Comparison of ENCODE assay signal across 16 mouse cellular contexts in the genomic region with DNA sequence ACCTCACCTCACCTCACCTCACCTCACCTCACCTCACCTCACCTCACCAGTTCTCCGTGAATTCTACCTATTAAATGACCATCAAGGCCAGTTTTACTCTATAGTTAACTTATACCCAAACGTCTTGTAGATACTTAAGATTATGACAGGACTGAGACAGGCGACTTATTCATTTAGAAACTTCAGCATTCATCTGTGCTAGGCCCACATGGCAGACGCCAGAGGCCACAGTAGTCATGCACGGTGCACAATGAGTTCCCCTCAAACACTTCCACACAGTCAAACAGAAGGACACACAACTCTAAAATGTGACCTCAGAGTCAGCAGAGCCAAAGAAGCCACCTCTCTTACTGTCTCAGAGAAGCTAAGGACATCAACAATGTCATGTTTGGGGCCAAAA.
"Had no signal": no experiment of that assay in that cellular context is flagged by ENCODE, and none has a peak within 500 bp of the region (broad histone marks: within the 10 kb centered on the region; RNA-seq: fewer than 3 reads in every experiment).

No protein-coding gene starts in this region.

- H3K27ac ChIP-seq: midbrain, embryonic 10.5 days; midbrain, embryonic 12.5 days; neural tube, embryonic 13.5 days; neural tube, embryonic 15.5 days; stomach, embryonic 15.5 days; stomach, postnatal 0 days had no signal

- H3K4me1 ChIP-seq: midbrain, embryonic 12.5 days; neural tube, embryonic 13.5 days; neural tube, embryonic 15.5 days; stomach, embryonic 15.5 days had no signal

- DNase-seq: lung, adult 18-20 months; lung, embryonic 14.5 days; lung, postnatal 10 days; lung, postnatal 4 days; midbrain, embryonic 14.5 days; right cerebral cortex, postnatal 14 days; thymus, adult 2 months; thymus, postnatal 25 days; thymus, postnatal 4 days had no signal

- H3K4me3 ChIP-seq: midbrain, embryonic 10.5 days; midbrain, embryonic 12.5 days; myocyte; neural tube, embryonic 13.5 days; neural tube, embryonic 15.5 days; stomach, embryonic 15.5 days had no signal
